Mouse (Mus musculus) forebrain, embryonic 11.5 days (tissue): ENCODE measurements around the gene Gm42906. TPM values are rescaled to one million over a fixed set of nuclear protein-coding genes. Genes with fewer than 3 reads are reported as not detected.

ENCODE experiments used
- ATAC-seq: fragments of 200-750 bp; cut with Nextera tagmentation; replicated peaks from 2 replicates; pipeline ENCODE4 v1.8.0; 2017; ENCODE audit warnings: moderate TSS enrichment; ENCODE audit not compliant: low FRiP score
- DNase-seq: peaks from one replicate; pipeline ENCODE4 v3.0.0-alpha.2; 2017; ENCODE audit warnings: low spot score
- H3K27ac ChIP-seq: fragments of 300-500 bp; sonication (generic); 2 replicates; pipeline ENCODE4 v1.5.1; 2014; ENCODE audit warnings: low read depth, low read length
- H3K27me3 ChIP-seq: fragments of 300-500 bp; sonication (generic); 2 replicates; pipeline ENCODE4 v1.6.1; 2014; ENCODE audit warnings: mild to moderate bottlenecking, low read length, mixed read lengths; ENCODE audit not compliant: control insufficient read depth, insufficient read depth
- H3K36me3 ChIP-seq: fragments of 300-500 bp; sonication (generic); 2 replicates; pipeline ENCODE4 v1.6.1; 2014; ENCODE audit warnings: mild to moderate bottlenecking, low read length, moderate library complexity, mixed read lengths; ENCODE audit not compliant: control insufficient read depth, insufficient read depth
- H3K4me1 ChIP-seq: fragments of 300-500 bp; sonication (generic); replicated peaks from 2 replicates; pipeline ENCODE4 v1.6.1; 2014; ENCODE audit warnings: low read length, mixed read lengths; ENCODE audit not compliant: control insufficient read depth, insufficient read depth
- H3K4me2 ChIP-seq: fragments of 300-500 bp; sonication (generic); 2 replicates; pipeline ENCODE4 v1.6.1; 2014; ENCODE audit warnings: low read depth, mild to moderate bottlenecking, low read length, moderate library complexity, mixed read lengths; ENCODE audit not compliant: severe bottlenecking
- H3K4me3 ChIP-seq: fragments of 300-500 bp; sonication (generic); 2 replicates; pipeline ENCODE4 v1.5.1; 2014; ENCODE audit warnings: low read depth, low read length
- H3K9ac ChIP-seq: fragments of 300-500 bp; sonication (generic); 2 replicates; pipeline ENCODE4 v1.6.1; 2014; ENCODE audit warnings: low read length
- H3K9me3 ChIP-seq: fragments of 300-500 bp; sonication (generic); 2 replicates; pipeline ENCODE4 v1.6.1; 2016; ENCODE audit warnings: low read length, mixed read lengths; ENCODE audit not compliant: control insufficient read depth
- WGBS: fragments of 180-500 bp; shearing (Covaris S2); extraction: QIAGEN DNeasy Blood & Tissue Kit; methylation state at CpG from one replicate; pipeline ENCODE4 v1.1.7; 2014; 5-methylcytosine and 5-hydroxymethylcytosine counted together
- polyA plus RNA-seq: library from polyadenylated mRNA; unstranded; fragments of >200 nt; fragmentation: Nextera tagmentation; extraction: Ambion mirVana; gene quantifications from 2 replicates; pipeline ENCODE4 v1.2.1, GENCODE M21; 2014

The Gm42906 gene
- polyA plus RNA-seq, 1 experiment from 2014 or later: not detected

DNA sequence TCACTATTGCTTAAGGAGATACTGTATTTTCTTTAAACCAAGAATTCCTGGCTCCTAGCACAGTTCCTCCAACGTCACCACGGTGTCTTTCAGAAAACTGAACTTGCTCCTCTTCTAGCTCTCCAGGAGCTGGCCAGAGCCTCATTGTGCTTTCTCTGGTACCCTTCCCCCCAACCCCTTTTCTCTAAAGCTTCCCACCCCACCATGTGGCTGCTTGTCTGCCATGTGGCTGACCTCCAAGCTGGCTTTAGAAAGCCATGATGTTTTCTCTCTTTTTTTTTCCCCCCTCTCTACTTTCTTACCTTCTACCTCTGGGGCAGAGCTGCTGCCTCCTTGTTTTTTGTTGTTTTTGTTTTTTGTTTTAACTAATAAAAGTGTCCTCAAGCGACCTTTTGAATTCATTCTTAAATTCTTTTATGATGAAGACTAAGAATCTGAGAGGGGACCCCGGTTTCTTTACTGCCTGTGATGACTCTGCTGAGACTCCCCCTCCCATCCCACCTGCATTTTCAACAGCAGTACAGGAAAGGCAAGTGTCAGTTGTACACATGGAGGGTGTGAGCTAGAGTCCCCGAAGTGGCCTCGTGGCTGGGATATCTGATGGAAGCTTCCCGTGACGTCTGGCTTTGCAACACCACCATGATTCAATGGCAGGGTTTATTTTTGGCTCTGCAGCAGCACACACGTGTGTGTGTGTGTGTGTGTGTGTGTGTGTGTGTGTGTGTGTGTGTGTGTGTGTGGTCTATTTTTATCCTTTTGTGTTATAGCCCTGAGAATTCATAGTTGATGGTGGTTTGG lies 393.0 kb downstream of the Gm42906 start:
- no peaks in the 10 kb centered on the region for H3K27me3 ChIP-seq
- ATAC-seq: no peak
- no peak overlapping the region for H3K27ac ChIP-seq
- H3K4me2 ChIP-seq: no peak overlapping the region
- peak; percentile 31 for DNase-seq
- H3K36me3 ChIP-seq: no peaks in the 10 kb centered on the region
- H3K9ac ChIP-seq: no peak overlapping the region
- WGBS: 77% methylated on average over 9 of the region's 9 CpGs
- H3K4me1 ChIP-seq: no peaks in the 10 kb centered on the region
- H3K9me3 ChIP-seq: no peaks in the 10 kb centered on the region
- no peak overlapping the region for H3K4me3 ChIP-seq

DNA sequence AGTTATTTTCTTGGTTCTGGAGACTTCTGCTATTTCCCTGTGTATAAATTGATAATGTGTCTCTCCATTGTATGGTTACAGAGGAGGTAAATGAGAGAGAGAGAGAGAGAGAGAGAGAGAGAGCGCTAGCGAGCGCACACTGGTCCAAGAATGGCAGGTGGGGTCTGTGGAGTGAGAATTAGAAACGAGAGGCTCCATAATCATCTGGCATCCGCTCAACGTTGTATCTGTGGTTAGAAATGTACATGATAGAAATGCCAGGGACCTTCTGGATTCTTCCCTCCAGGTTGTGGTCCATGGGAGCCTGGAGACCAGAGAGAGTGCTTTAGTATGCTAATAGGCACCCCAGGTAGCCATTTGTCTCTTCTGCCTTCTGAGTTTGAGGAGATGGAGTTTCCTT lies 399.1 kb downstream of the Gm42906 start:
- H3K36me3 ChIP-seq: no peaks in the 10 kb centered on the region
- WGBS: 64% methylated on average over 6 of the region's 6 CpGs
- H3K4me2 ChIP-seq: no peak overlapping the region
- H3K9me3 ChIP-seq: no peaks in the 10 kb centered on the region
- no peak overlapping the region for H3K9ac ChIP-seq
- H3K27me3 ChIP-seq: no peaks in the 10 kb centered on the region
- no peak for DNase-seq
- H3K4me1 ChIP-seq: no peaks in the 10 kb centered on the region
- H3K4me3 ChIP-seq: no peak overlapping the region
- ATAC-seq: no peak
- H3K27ac ChIP-seq: no peak overlapping the region

DNA sequence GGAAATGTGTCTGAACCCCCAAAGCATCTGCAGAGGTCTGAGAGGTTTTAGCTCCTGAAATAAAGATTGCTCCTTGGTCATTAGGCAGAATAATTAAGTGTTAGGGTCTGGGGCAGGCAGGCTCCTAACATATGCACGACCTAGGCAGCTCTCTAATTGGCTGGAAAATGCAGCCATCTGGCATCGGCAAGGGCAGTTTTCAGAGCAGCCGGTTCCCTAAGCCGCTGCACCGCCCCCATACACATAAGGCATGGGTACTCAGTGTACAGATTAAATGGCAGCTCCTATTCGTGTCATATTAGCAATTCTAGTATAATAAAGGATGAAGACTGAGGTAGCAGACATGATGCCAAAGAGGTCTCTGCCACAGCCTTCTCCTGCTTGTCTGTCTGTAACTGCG lies 400.8 kb downstream of the Gm42906 start:
- no peaks in the 10 kb centered on the region for H3K36me3 ChIP-seq
- ATAC-seq: peak; percentile 82
- WGBS: 35% methylated on average over 7 of the region's 7 CpGs
- H3K9me3 ChIP-seq: no peaks in the 10 kb centered on the region
- H3K27ac ChIP-seq: no peak overlapping the region
- H3K4me1 ChIP-seq: peaks cover 6% of the 10 kb centered on the region
- DNase-seq: no peak
- H3K27me3 ChIP-seq: no peaks in the 10 kb centered on the region
- no peak overlapping the region for H3K4me3 ChIP-seq
- H3K4me2 ChIP-seq: no peak overlapping the region
- H3K9ac ChIP-seq: no peak overlapping the region

DNA sequence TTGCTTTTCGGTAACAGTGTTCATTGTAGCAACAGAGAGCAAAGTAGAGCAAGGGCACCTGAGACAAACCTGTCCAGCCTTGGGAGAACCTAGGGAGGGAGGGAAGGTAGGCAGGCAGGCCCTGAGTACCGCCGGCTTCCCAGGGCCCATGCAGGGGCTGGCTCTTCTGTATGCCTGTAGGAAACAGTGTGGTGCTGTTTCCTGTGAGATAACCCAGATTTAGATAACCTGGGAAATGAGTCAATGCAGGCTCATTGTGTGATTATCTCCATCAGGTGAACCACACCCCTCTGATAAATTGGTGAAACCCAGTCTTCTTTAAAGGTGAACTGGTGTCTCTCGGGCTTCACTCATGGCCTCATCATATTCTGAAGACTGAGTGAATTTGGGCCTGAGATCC lies 401.9 kb downstream of the Gm42906 start:
- H3K36me3 ChIP-seq: no peaks in the 10 kb centered on the region
- H3K4me3 ChIP-seq: no peak overlapping the region
- no peak overlapping the region for H3K9ac ChIP-seq
- H3K27ac ChIP-seq: no peak overlapping the region
- H3K27me3 ChIP-seq: no peaks in the 10 kb centered on the region
- H3K4me2 ChIP-seq: no peak overlapping the region
- no peak for ATAC-seq
- DNase-seq: no peak
- peaks cover 6% of the 10 kb centered on the region for H3K4me1 ChIP-seq
- H3K9me3 ChIP-seq: no peaks in the 10 kb centered on the region
- 91% methylated on average over 4 of the region's 4 CpGs for WGBS

DNA sequence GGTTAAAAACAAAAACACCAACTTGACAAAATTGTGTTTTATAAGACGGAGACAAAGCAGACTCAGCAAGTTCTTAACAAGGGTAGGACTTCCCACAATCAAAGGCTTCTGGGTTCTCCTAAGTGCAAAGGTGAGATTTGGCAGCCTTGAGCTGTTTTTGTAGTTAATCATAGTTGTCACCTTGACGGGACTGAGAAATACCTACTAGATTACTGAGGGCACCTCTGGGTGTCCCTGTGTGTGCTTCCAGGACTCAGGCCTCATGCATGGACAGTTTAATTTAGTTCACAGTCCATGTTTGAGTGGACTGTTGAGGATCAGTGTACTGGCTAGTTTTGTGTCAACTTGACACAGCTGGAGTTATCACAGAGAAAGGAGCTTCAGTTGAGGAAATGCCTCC lies 403.5 kb downstream of the Gm42906 start:
- Histone ChIP-seq H3K9ac (no peak overlapping the region), H3K4me1 (peaks cover 6% of the 10 kb centered on the region), H3K27me3 (no peaks in the 10 kb centered on the region), H3K4me2 (no peak overlapping the region), H3K9me3 (no peaks in the 10 kb centered on the region), H3K4me3 (no peak overlapping the region), H3K27ac (no peak overlapping the region), H3K36me3 (no peaks in the 10 kb centered on the region)
- 72% methylated on average over 2 of the region's 2 CpGs for WGBS
- ATAC-seq (no peak), DNase-seq (no peak)

DNA sequence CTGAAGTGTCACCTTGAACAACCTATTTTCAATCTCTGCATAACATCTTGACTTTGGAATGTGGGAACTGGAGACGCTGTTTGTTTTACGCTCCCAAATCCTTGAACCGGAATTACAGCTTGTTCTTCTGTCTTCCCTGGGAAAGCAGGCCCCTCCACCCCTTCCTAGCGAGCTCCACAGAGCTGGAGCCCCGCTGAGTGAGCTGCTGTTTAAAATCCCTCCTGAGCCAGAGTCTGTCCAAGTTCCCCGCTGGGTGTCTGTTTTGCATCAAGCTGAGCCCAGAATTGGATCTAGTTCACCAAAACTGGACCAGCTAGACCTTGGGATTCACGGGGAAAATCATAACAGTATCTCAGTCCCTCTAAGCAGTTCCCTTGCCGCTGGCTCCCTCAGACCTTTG lies 404.5 kb downstream of the Gm42906 start:
- ATAC-seq (no peak), DNase-seq (peak; percentile 51)
- H3K36me3 ChIP-seq: no peaks in the 10 kb centered on the region
- peaks cover 6% of the 10 kb centered on the region for H3K4me1 ChIP-seq
- no peak overlapping the region for H3K4me3 ChIP-seq
- H3K9me3 ChIP-seq: no peaks in the 10 kb centered on the region
- WGBS: 8% methylated on average over 8 of the region's 8 CpGs
- H3K9ac ChIP-seq: no peak overlapping the region
- H3K27me3 ChIP-seq: no peaks in the 10 kb centered on the region
- H3K27ac ChIP-seq: peak overlapping the region; percentile 57; the same call in 1 of the 2 replicates
- no peak overlapping the region for H3K4me2 ChIP-seq

DNA sequence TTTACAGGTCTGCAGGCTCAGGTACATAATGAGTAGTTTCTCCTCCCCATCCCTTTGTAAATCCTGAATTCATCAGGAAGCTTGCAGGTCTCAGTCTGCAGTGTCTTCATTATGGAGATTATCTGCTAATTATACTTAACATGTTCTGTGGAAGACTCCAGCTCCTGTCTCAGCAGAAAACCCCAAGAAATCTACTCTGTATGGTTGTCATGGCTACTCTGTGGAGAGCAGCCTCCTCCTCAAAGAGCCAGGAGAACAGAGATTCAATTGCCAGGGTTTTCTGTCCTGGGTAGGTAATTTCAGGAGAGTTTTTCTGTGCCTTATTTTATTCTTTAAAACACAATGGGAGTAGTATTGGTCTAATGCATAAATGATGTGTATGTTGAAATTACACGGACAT lies 405.0 kb downstream of the Gm42906 start:
- DNase-seq: peak; percentile 37
- Histone ChIP-seq H3K4me3 (no peak overlapping the region), H3K27ac (no peak overlapping the region), H3K4me1 (peaks cover 6% of the 10 kb centered on the region), H3K9ac (no peak overlapping the region), H3K36me3 (no peaks in the 10 kb centered on the region), H3K9me3 (no peaks in the 10 kb centered on the region), H3K4me2 (no peak overlapping the region), H3K27me3 (no peaks in the 10 kb centered on the region)
- no peak for ATAC-seq
- WGBS: 13% methylated on average over 1 of the region's 1 CpGs

DNA sequence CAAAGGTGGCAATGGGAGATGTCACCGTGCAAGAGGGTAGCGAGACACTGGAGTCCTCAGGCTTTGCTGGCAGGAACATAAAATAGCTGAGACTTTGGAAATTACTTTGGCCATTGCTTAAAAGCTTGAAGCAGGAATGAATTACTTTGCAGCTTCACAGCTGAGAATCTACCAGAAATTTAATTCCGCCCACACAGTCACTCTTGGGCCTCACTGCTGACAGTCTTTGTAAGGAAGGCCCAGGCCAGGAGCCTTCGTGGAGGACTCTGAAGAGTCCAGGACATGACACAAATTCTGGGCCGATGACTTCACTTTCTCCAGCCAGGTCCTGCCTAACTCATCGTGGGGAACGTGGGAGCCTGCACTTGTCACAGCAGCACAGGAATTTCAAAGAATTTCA lies 405.9 kb downstream of the Gm42906 start:
- H3K27ac ChIP-seq: no peak overlapping the region
- H3K36me3 ChIP-seq: no peaks in the 10 kb centered on the region
- H3K4me2 ChIP-seq: no peak overlapping the region
- H3K9ac ChIP-seq: no peak overlapping the region
- peaks cover 6% of the 10 kb centered on the region for H3K4me1 ChIP-seq
- H3K4me3 ChIP-seq: no peak overlapping the region
- 90% methylated on average over 7 of the region's 7 CpGs for WGBS
- no peaks in the 10 kb centered on the region for H3K9me3 ChIP-seq
- DNase-seq: peak; percentile 2
- no peak for ATAC-seq
- H3K27me3 ChIP-seq: no peaks in the 10 kb centered on the region

DNA sequence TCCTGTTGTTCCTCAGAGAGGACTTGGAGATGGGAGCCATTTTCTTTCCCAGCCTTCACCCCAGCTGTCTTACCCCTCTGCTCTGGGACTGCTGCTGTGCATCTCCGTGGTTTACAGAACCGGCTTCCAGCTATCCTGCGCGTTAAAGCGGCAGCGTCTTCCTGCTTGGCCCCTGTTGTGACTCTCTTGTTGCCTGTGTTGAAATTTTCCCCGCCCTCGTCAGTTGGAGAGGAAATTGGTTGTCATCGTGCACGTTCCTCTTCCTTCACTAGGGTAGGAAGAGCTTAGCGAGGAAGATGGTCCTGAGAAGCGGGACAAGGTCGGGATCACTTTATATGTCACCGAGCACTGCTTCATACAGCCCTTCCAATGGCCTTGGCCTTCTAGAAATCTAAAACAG lies 407.1 kb downstream of the Gm42906 start:
- 89% methylated on average over 14 of the region's 14 CpGs for WGBS
- peak; percentile 25 for DNase-seq
- H3K4me3 ChIP-seq: no peak overlapping the region
- H3K9me3 ChIP-seq: no peaks in the 10 kb centered on the region
- H3K4me2 ChIP-seq: no peak overlapping the region
- ATAC-seq: no peak
- H3K4me1 ChIP-seq: peaks cover 6% of the 10 kb centered on the region
- H3K36me3 ChIP-seq: no peaks in the 10 kb centered on the region
- no peak overlapping the region for H3K27ac ChIP-seq
- H3K9ac ChIP-seq: no peak overlapping the region
- H3K27me3 ChIP-seq: no peaks in the 10 kb centered on the region
